9 mouse cellular contexts compared by ENCODE assay signal in the genomic region with DNA sequence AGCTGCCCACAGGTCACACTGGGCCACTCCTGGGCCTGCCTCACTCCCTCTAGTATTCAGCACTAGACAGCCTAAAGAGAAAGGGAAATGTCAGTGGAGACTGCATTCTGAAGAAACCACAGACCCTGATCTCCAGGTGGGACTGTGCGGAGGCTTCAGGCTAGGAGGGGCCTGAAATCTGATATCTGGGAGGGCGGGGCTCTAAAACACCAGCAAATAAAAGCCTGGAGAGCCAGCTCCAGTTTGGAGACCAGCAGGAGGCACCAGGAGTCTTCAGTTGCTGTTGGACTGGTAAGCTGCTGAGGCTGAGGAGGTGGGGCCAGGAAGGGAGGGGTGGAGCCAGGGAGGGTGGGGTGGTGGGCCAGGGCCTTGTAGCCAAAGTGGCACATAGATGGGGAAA. TPM values are rescaled to one million over a fixed set of nuclear protein-coding genes. Genes with fewer than 3 reads are reported as not detected.
DNase-seq lines count a peak whose midpoint lies in the region; ATAC-seq and TF ChIP-seq lines count a peak whose summit lies in the region.
"Had no signal": no experiment of that assay in that cellular context is flagged by ENCODE, and none has a peak within 500 bp of the region (broad histone marks: within the 10 kb centered on the region; RNA-seq: fewer than 3 reads in every experiment).

Gpha2 (plus strand) TSS at position 246 of the 400 bp plus-strand sequence.

- DNase-seq in lung, embryonic 14.5 days: peak; percentile 52
- DNase-seq in lung, postnatal 4 days: no peak
- DNase-seq in adrenal gland, adult 18-20 months (ENCODE audit: low spot score in 2 of 2): no peak
- peak; percentile 23 for DNase-seq in neural tube, embryonic 11.5 days (ENCODE audit: low spot score)
- no peak for DNase-seq in T-cell, adult 2 months (ENCODE audit: low spot score)
- DNase-seq: kidney, adult 2 months had no signal

- H3K27me3 ChIP-seq in lung, embryonic 14.5 days (ENCODE audit: insufficient read depth, low read length): no peaks in the 10 kb centered on the region
- H3K27me3 ChIP-seq in embryonic facial prominence, embryonic 12.5 days: no peaks in the 10 kb centered on the region
- no peaks in the 10 kb centered on the region for H3K27me3 ChIP-seq in neural tube, embryonic 11.5 days (ENCODE audit: control insufficient read depth, insufficient read depth, low read length)

- no peak within 1 kb of the TSS for H3K9ac ChIP-seq in lung, embryonic 14.5 days
- no peak within 1 kb of the TSS for H3K9ac ChIP-seq in embryonic facial prominence, embryonic 12.5 days
- H3K9ac ChIP-seq in neural tube, embryonic 11.5 days (ENCODE audit: low read length): no peak within 1 kb of the TSS

- no peak within 1 kb of the TSS for H3K4me2 ChIP-seq in lung, embryonic 14.5 days
- H3K4me2 ChIP-seq in embryonic facial prominence, embryonic 12.5 days (replicated peaks): no peak within 1 kb of the TSS
- no peak within 1 kb of the TSS for H3K4me2 ChIP-seq in neural tube, embryonic 11.5 days (ENCODE audit: low read depth)

- peak; percentile 41; the same call in 1 of the 2 replicates for ATAC-seq in lung, embryonic 14.5 days (ENCODE audit: insufficient read depth)
- ATAC-seq in embryonic facial prominence, embryonic 12.5 days (ENCODE audit: insufficient number of reproducible peaks, insufficient read depth, low FRiP score, low TSS enrichment): peak; percentile 58; the same call in 1 of the 2 replicates
- ATAC-seq in neural tube, embryonic 11.5 days (ENCODE audit: insufficient read depth, low FRiP score, low TSS enrichment): no peak
- no peak for ATAC-seq in frontal cortex, adult (ENCODE audit: low TSS enrichment)

- H3K9me3 ChIP-seq in lung, embryonic 14.5 days (ENCODE audit: low read depth, low read length): no peaks in the 10 kb centered on the region
- H3K9me3 ChIP-seq in embryonic facial prominence, embryonic 12.5 days: no peaks in the 10 kb centered on the region
- no peaks in the 10 kb centered on the region for H3K9me3 ChIP-seq in neural tube, embryonic 11.5 days (ENCODE audit: control insufficient read depth, low read length)

- H3K4me1 ChIP-seq in lung, embryonic 14.5 days (ENCODE audit: insufficient read depth): no peaks in the 10 kb centered on the region
- peaks cover 5% of the 10 kb centered on the region; the same call in 1 of the 2 replicates for H3K4me1 ChIP-seq in embryonic facial prominence, embryonic 12.5 days
- H3K4me1 ChIP-seq in neural tube, embryonic 11.5 days (ENCODE audit: control insufficient read depth, insufficient read depth, low read length): no peaks in the 10 kb centered on the region

- peak; percentile 16; the same call in 1 of the 2 replicates for TF ChIP-seq CTCF in lung, embryonic 14.5 days (IDR thresholded peaks at IDR 0.05; ENCODE audit: low read depth)

- H3K27ac ChIP-seq in lung, embryonic 14.5 days (ENCODE audit: low read depth): no peak within 1 kb of the TSS
- H3K27ac ChIP-seq in embryonic facial prominence, embryonic 12.5 days: peak within 1 kb of the TSS; percentile 65; the same call in 1 of the 2 replicates
- H3K27ac ChIP-seq in neural tube, embryonic 11.5 days (ENCODE audit: low read depth, low read length): no peak within 1 kb of the TSS
- H3K27ac ChIP-seq: macrophage had no signal

- no peak within 1 kb of the TSS for H3K4me3 ChIP-seq in lung, embryonic 14.5 days (ENCODE audit: low read depth, low read length)
- no peak within 1 kb of the TSS for H3K4me3 ChIP-seq in embryonic facial prominence, embryonic 12.5 days
- H3K4me3 ChIP-seq in neural tube, embryonic 11.5 days (ENCODE audit: low read depth, low read length): no peak within 1 kb of the TSS

- H3K36me3 ChIP-seq in lung, embryonic 14.5 days (ENCODE audit: insufficient read depth): peaks cover 32% of the 10 kb centered on the region; the same call in 1 of the 2 replicates
- H3K36me3 ChIP-seq in embryonic facial prominence, embryonic 12.5 days: peaks cover 36% of the 10 kb centered on the region
- H3K36me3 ChIP-seq in neural tube, embryonic 11.5 days (ENCODE audit: control insufficient read depth, insufficient read depth, low read length): peaks cover 9% of the 10 kb centered on the region

- 18% methylated on average over 2 of the region's 2 CpGs for WGBS in lung, embryonic 14.5 days
- WGBS in embryonic facial prominence, embryonic 12.5 days: 10% methylated on average over 2 of the region's 2 CpGs
- 8% methylated on average over 2 of the region's 2 CpGs for WGBS in neural tube, embryonic 11.5 days

RNA-seq across cellular contexts. Expression of gene Gpha2, which starts in this region (rescaled TPM):
- 0.54 and 0.78 TPM in 2 replicates for polyA plus RNA-seq in lung, embryonic 14.5 days (2014; fragmentation: Nextera tagmentation; extraction: Ambion mirVana)
- 10 to 100 TPM; 21.9 to 24.2 TPM for total RNA-seq in adrenal gland, adult 18-20 months (2021)
- 2.3 and 3.1 TPM in 2 replicates for polyA plus RNA-seq in embryonic facial prominence, embryonic 12.5 days (2016; fragmentation: Nextera tagmentation; extraction: Ambion mirVana)
- 0.44 and 0.87 TPM in 2 replicates for polyA plus RNA-seq in neural tube, embryonic 11.5 days (2014; fragmentation: Nextera tagmentation; extraction: Ambion mirVana)
- polyA plus RNA-seq: macrophage had no signal

Comparison
In these comparisons a context has a peak if more than half of its experiments do, and no peak if none do; other contexts are left out.
1. Peak in DNase-seq and ATAC-seq in lung, embryonic 14.5 days; RNA of the gene not detected or under 1 TPM.
2. Peak in DNase-seq in neural tube, embryonic 11.5 days; RNA of the gene not detected or under 1 TPM.